Mouse (Mus musculus) testis, adult 2 months (tissue): Measurements from ENCODE around the gene Adra1d.

ENCODE experiments used
- CTCF ChIP-seq: fragments of 200-500 bp; IDR thresholded peaks from 2 replicates; pipeline ENCODE4 v1.5.1; 2012; ENCODE audit warnings: low read depth, mild to moderate bottlenecking, inconsistent platforms, low read length, moderate library complexity; ENCODE audit not compliant: control insufficient read depth, insufficient read depth, insufficient replicate concordance
- POLR2A ChIP-seq: fragments of 200-500 bp; IDR thresholded peaks from 2 replicates; pipeline ENCODE4 v1.6.1; 2012; ENCODE audit warnings: low read depth, mild to moderate bottlenecking, inconsistent platforms, low read length, moderate library complexity; ENCODE audit not compliant: control insufficient read depth

DNA sequence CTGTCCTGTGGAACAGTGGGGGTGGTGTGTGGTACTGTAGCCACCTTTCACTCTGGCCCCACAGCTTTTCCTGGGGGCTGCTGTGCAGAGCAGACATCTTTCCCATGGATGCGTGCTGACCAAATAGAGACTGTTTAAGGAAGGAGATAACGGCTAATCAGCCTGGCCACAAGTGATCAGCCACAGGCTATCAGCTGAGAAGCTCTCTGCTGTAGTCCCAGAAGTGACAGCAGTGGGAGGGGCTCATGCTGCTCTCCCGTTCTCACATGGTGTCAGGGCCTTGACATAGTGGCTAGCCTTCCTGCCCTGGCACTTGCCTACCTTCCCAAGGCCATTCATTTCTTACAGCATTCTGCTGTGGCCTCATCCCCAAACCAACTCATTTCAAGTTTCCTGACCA lies 43.3 kb downstream of the Adra1d start:
- TF ChIP-seq CTCF (no peak), POLR2A (no peak)
